Mouse (Mus musculus): ENCODE measurements around the gene Dok4.
A peak's percentile ranks its signal among the peaks of the same experiment; 100 is the strongest.
"Not testable (repeated sequence)": the region's sequence is repeated elsewhere in the genome, so short reads cannot be mapped to it uniquely, and the experiment has no call there.

The Dok4 gene

GRCm38 (mm10) chr8:94880742-94881141 lies 4.6 kb upstream of the Dok4 start:
- DNase-seq (ENCODE audit: inconsistent ontology term), result peak; percentile 55

GRCm38 (mm10) chr8:94876820-94877219 lies 690 bp upstream of the Dok4 start:
- DNase-seq (ENCODE audit: inconsistent ontology term), result no peak

- DNase-seq (ENCODE audit: inconsistent ontology term), result no peak
Measured at GRCm38 (mm10) chr8:94875871-94876150, 319 bp downstream of the Dok4 start.

- DNase-seq (ENCODE audit: inconsistent ontology term), result peak; percentile 63
Measured at GRCm38 (mm10) chr8:94875096-94875870, 847 bp downstream of the Dok4 start.

GRCm38 (mm10) chr8:94874358-94874757 lies 1.8 kb downstream of the Dok4 start:
- peak; percentile 56 for DNase-seq (ENCODE audit: inconsistent ontology term)

GRCm38 (mm10) chr8:94872576-94872975 lies 3.6 kb downstream of the Dok4 start:
- DNase-seq (ENCODE audit: inconsistent ontology term), result no peak

- no peak for DNase-seq (ENCODE audit: inconsistent ontology term)
Measured at GRCm38 (mm10) chr8:94872156-94872555, 4.0 kb downstream of the Dok4 start.

- DNase-seq (ENCODE audit: inconsistent ontology term), result peak; percentile 89
Measured at GRCm38 (mm10) chr8:94871108-94871894, 4.8 kb downstream of the Dok4 start.

GRCm38 (mm10) chr8:94870474-94871107 lies 5.5 kb downstream of the Dok4 start:
- DNase-seq (ENCODE audit: inconsistent ontology term), result peak; percentile 92

- DNase-seq (ENCODE audit: inconsistent ontology term), result no peak
Measured at GRCm38 (mm10) chr8:94870003-94870402, 6.1 kb downstream of the Dok4 start.

- DNase-seq (ENCODE audit: inconsistent ontology term), result no peak
Measured at GRCm38 (mm10) chr8:94869146-94869545, 7.0 kb downstream of the Dok4 start.

- DNase-seq (ENCODE audit: inconsistent ontology term), result no peak
Measured at GRCm38 (mm10) chr8:94866921-94867320, 9.2 kb downstream of the Dok4 start.

- peak; percentile 19 for DNase-seq (ENCODE audit: inconsistent ontology term)
Measured at GRCm38 (mm10) chr8:94865292-94865691, 10.8 kb downstream of the Dok4 start.

- no peak for DNase-seq (ENCODE audit: inconsistent ontology term)
Measured at GRCm38 (mm10) chr8:94863897-94864673, 12.0 kb downstream of the Dok4 start.

- no peak for DNase-seq (ENCODE audit: inconsistent ontology term)
Measured at GRCm38 (mm10) chr8:94862487-94863220, 13.5 kb downstream of the Dok4 start.

GRCm38 (mm10) chr8:94861352-94861910 lies 14.7 kb downstream of the Dok4 start:
- no peak for DNase-seq (ENCODE audit: inconsistent ontology term)

- DNase-seq (ENCODE audit: inconsistent ontology term), result peak; percentile 90
Measured at GRCm38 (mm10) chr8:94857346-94858173, 18.6 kb downstream of the Dok4 start, which contains the start of gene Polr2c. Gene Polr2c, plus strand, starts transcription at chr8:94857450.

- DNase-seq (ENCODE audit: inconsistent ontology term), result no peak
Measured at GRCm38 (mm10) chr8:94857011-94857345, 19.2 kb downstream of the Dok4 start.

GRCm38 (mm10) chr8:94854761-94855160 lies 21.4 kb downstream of the Dok4 start:
- DNase-seq (ENCODE audit: inconsistent ontology term), result not testable (repeated sequence)

GRCm38 (mm10) chr8:94850049-94850448 lies 26.1 kb downstream of the Dok4 start:
- DNase-seq (ENCODE audit: inconsistent ontology term), result no peak
